Mouse (Mus musculus): Measurements from ENCODE around the gene Myocos. TPM values are rescaled to one million over a fixed set of nuclear protein-coding genes. Genes with fewer than 3 reads are reported as not detected.
A peak's percentile ranks its signal among the peaks of the same experiment; 100 is the strongest.
"Not testable (repeated sequence)": the region's sequence is repeated elsewhere in the genome, so short reads cannot be mapped to it uniquely, and the experiment has no call there.

Gene Myocos
- total RNA-seq (2021), result not detected
- long read RNA-seq, experiment 1, result 0 reads
- long read RNA-seq, experiment 2, result 0 reads

DNA sequence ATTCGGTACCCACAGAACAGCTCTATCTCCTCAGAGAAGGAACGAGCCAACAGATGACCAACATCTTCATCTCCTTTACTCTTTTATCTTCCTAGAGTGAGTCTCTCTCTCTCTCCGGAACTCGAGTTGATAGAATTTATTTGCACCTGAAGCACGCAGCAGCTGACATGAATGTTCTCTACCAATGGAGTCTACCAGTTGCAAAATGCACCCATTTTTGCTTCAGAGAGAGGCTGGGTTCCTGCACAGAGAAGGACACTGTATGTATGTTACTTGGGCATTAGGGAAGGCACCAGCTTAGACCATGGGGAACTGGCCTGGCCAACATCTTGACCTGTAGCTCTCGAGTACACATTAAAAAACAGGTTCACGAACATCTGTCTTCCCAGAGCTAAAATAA is at the start of gene Myocos:
Gene Myocos, minus strand, starts transcription at position 101 of the 400 bp plus-strand sequence.
- intact Hi-C loops (cut with DNase I), result no loop called here
- DNase-seq (ENCODE audit: low spot score in 2 of 2), result no peak

DNA sequence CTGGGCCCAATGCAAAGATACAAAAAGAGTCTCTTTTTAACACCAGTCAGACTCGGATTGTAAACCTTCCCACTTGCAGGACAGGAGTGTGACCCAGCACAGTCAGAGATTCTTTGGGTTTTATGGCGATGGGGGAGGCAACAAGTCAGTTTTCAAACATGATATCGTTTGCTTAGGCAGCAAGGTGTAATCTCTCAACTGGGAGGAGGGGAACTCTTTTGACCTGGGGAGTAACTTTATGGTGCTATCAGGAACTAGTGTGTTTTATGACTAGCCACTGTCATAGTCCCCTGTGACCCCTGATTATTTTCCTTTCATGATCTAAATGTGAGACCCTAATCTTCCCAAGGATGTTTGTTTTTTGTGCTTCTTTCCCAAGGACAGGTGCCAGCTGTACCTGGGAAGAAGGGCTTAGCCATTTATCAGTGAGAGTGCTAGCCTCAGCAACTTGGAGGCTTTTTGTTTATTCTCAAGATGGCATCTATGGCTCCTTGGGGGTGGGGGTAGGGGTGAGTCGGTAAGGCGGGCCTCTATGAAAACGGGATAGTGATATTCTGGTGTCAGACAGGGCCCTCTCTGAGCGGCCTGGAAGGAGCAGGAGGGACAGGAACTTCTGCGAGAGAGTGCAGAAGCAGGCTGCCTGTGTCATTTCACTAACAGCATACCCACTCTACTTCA is 42.5 kb upstream of the Myocos start:
- intact Hi-C loops (cut with DNase I), result no loop called here
- no peak for DNase-seq (ENCODE audit: low spot score in 2 of 2)

DNA sequence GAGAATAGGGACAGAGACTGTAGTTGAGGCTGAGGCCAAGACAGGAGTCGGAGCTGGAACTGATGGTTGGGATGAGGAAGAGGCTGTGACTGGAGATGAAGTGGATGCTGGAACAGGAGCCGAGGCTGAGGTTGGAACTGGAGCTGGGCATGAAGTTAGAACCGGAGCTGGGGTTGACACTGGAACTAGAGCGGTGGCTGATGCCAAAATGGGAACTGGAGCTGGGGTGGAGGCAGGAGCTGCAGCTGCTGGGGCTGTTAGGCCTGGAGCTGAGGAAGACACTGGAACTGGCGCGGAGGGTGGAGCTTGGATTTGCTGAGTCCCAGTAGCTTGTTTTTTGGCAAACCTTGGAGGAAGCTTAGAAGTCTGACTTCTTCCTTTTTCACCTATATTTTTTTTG is 39.8 kb upstream of the Myocos start:
- intact Hi-C loops (cut with DNase I), result no loop called here
- no peak for DNase-seq (ENCODE audit: low spot score in 2 of 2)

DNA sequence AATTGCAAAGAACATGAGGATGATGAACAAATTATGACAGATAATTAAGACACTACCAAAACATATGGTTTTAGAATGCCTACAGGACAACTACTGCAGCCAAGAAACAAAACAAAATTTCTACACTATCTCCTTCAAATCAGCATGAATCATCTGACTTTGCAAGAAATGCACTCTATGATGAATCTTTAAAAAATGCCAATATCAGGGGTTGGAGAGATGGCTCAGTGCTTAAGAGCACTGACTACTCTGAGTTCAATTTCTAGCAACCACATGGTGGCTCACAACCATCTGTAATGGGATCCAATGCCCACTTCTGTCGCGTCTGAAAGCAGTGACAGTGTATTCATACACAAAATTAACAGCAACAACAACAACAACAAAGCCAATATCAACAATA is 35.7 kb upstream of the Myocos start:
- DNase-seq (ENCODE audit: low spot score in 2 of 2), result no peak
- intact Hi-C loops (cut with DNase I), result no loop called here

DNA sequence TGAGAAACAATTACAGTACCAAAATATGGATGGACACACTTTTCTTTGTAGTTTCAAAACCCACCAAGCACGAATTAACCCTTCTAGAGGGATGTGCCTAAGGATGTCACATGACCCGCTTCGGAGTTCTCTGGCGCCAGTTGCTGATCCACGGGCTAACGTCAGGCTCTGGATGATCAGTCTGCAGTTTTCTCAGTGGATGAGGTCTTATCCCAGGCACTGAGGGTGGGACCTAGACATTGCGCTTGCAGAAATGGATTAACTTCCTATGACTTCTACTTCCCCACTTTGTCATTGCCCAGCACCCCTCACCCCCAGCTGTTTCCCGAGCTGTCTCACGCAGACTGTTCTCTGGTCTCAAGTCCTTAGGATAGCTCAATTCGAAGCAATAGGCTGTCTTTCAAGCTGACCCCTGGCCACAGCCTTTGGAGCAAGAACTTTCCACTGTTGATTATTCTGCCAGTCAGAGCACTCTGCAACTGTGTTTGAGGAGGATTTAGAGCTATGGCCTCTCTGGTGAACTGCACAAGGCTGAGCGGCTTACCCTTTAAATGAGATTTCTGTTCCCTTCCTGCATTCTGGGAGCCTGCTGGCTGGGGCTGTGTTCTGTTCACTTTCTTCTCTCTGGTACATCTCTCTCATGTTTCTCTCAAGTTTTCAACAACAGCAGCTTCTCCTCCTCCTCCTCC is 7.6 kb upstream of the Myocos start:
- DNase-seq (ENCODE audit: low spot score in 2 of 2), result no peak
- intact Hi-C loops (cut with DNase I), result loop anchor here (5.0 to 10.0 kb wide), 3 partner anchors 73 to 311 kb away; no protein-coding TSS in a partner anchor

DNA sequence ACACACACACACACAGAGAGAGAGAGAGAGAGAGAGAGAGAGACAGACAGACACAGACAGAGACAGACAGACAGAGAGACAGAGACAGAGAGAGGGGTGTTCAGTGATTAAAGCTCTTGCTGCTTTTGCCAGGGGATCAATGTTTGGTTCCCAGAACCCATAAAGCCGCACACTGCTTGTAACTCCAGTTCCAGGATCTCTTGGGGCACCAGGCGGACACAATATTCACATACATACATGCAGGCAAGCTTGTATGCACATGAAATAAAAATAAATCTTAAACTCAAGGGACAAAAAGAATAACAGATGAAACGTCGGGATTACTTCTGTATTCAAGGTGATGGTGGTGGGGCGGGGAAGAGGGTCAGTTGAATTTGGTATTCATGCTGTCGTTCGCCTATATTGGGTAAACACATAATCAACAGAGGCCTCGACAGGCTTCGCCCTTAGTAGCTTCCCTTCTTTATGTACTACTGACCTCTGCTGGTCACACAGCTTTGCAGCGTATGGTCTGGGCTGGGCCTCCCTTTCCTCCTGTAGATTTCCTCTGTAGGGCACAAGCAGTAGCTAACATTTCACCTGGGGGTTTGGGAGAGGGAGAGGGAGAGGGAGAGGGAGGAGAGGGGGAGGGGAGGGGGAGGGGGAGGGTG is 6.9 kb upstream of the Myocos start:
- intact Hi-C loops (cut with DNase I), result loop anchor here (5.0 to 10.0 kb wide), 3 partner anchors 73 to 310 kb away; no protein-coding TSS in a partner anchor
- DNase-seq (ENCODE audit: low spot score in 2 of 2), result peak; percentile 76 to 77

DNA sequence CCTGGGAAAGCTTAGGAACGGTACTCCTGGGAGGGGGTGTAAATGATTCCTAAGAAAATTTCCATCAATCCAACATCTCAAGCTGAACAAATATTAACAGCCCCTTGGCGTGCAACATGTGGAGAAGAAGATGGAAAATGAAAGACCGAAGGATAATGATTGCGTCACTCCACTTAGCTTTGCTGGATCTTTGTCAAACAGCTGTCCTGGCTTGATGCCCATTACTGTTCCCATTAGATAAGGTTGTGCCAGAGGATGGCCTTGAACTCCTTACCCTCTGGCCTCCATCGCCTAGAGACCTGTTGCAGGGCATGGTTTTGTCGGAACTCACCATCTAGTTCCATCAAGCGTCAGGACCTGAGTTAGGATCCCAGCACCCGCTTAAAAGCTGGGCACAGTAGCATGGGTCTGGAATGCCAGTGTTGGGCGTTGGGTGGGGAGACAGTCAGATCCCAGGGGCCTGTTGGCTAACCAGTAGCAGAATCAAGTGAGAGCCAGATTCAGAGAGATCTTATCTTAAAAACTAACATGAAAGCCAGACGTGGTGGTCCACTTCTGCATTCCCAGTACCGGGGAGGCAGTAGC is 2.3 kb upstream of the Myocos start:
- no peak for DNase-seq (ENCODE audit: low spot score in 2 of 2)
- intact Hi-C loops (cut with DNase I), result loop anchor here (10.0 kb wide), 1 partner anchor 306 kb away; no protein-coding TSS in a partner anchor

DNA sequence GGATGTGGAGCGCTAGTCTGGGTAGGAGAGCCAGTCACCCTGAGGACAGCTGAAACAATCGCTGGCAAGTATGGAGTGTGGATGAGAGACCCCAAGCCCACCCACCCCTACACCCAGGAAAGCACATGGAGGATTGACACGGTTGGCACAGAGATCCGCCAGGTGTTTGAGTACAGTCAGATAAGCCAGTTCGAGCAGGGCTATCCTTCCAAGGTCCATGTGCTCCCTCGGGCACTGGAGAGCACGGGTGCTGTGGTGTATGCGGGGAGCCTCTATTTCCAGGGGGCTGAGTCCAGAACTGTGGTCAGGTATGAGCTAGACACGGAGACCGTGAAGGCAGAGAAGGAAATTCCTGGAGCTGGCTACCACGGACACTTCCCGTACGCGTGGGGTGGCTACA is 9.6 kb downstream of the Myocos start:
- no peak for DNase-seq (ENCODE audit: low spot score in 2 of 2)
- intact Hi-C loops (cut with DNase I), result no loop called here

DNA sequence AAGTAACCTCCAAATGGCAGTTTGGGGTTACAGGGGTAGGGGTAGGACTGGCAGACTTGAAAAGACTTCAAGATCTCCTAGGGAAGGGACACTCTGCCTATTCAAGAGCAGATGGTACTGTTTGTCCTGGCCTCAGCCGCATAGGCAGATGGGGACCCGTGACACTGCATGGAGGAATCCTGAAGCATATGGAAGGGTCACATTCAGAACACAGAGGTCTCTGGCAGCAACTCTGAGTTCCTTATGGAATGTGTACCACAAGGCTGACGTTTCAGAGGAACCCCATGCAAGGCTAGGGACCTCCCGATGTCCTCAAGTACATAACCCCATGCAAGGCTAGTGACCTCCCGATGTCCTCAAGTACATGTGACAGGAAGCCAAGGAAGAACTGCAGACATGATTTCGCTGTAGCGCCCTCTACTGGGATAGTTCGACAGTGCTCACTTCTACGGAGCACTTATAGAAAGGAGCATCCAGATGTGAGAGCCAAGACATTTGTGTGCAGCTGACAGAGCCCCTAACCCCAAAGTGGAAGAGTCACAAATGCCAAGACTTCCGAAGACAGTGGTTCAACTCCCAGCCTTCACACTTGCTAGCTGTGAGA is 11.8 kb downstream of the Myocos start:
- DNase-seq (ENCODE audit: low spot score in 2 of 2), result no peak
- intact Hi-C loops (cut with DNase I), result no loop called here

DNA sequence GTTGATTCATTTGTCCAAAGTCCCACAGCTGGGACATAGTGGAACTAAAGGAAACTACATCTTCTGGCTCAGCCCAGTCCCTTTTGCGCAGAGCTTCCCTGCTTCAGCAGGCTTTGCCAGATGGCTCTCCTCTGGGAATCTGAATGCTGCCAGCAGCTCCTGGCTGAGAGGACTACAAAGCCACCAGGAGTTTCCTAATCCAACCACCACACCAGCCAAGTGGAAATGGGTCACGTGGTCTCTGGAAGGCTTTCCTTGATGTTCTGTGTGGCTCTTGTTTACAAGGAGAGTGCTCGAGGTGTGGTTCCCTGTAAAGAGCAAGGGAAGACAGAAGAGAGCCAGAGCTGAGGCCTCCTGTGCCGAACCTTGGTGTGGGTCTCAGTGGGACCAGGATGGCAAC is 14.3 kb downstream of the Myocos start:
- DNase-seq (ENCODE audit: low spot score in 2 of 2), result peak; percentile 57 to 61
- intact Hi-C loops (cut with DNase I), result no loop called here

DNA sequence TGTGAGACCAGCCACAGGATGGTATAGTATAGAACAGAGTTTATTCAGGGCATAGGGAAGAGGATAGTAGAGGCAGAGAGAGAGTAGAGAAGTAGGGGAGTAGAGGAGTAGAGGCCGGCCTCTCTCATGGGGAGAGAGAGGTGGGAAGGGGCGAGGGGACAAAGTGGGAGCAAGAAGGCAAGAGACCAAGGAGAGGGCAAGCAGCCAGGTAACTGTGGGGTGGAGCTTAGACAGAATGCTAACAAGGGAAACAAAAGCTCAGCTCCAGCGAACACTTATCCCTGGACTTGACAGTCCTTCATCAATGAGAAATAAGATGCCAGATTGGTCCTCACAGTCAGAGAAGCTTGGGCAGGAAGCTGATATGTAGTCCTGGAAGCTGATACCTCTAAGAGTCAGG is 15.4 kb downstream of the Myocos start:
- intact Hi-C loops (cut with DNase I), result no loop called here
- no peak for DNase-seq (ENCODE audit: low spot score in 2 of 2)

DNA sequence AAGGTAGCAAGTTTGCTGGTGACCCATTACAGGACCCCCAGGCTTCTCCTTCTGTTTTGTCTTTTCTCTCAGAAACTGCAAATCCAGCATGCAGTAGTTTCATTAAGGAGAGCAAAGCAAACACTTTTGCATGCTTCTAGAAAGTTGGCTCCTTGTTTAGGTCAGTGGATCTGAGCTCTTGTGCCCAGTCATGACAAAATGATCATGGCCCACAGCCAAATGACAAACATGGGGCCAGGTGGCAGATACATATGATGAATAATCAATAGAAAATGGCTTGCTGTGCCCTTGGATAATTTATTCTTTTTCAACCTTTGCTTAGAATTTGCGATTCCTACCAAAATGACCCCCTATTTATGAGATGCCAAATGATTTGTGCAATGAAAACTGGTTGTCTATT is 18.2 kb downstream of the Myocos start:
- DNase-seq (ENCODE audit: low spot score in 2 of 2), result no peak
- intact Hi-C loops (cut with DNase I), result no loop called here

DNA sequence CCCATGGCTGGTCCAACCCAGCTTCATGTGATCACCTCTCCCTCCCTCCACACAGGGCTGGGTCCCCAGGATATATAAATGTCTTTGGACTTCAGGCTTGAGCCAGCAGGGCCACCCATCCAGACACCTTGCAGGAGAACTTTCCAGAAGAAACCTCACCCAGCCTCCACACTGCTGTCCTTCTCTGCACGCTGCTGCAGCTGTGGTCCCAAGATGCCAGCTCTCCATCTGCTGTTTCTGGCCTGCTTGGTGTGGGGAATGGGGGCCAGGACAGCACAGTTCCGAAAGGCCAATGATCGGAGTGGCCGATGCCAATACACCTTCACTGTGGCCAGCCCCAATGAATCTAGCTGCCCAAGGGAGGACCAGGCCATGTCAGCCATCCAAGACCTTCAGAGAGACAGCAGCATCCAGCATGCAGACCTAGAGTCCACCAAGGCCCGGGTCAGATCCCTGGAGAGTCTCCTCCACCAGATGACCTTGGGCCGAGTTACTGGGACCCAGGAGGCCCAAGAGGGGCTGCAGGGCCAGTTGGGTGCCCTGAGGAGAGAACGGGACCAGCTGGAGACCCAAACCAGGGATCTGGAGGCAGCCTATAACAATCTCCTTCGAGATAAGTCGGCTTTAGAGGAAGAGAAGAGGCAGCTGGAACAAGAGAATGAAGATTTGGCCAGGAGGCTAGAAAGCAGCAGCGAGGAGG is 18.8 kb downstream of the Myocos start, which contains the start of gene Myoc:
Gene Myoc, plus strand, starts transcription at position 105 of the 700 bp plus-strand sequence.
- intact Hi-C loops (cut with DNase I), result no loop called here

DNA sequence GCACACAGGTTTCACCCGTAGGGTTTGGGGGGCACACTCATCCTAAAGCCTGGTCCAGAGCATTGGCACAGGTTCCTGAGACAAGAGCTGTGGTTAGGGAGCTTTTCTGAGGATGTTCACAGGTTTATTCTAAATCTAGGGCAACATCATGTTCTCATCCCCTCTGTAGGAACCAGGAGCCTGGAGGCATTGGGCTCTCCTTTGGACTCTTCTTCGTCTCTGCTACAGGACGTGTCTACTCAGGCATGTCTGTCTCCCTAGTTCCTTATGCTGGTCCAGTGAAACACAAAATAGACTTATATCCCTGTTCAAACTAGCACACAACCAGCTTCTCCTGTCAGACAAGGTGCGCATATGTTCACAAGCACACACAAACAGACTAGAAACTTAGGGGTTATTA is 19.5 kb downstream of the Myocos start:
- intact Hi-C loops (cut with DNase I), result no loop called here
- DNase-seq (ENCODE audit: low spot score in 2 of 2), result no peak

More for the DNA sequence above, 18.8 kb downstream of the Myocos start, which contains the start of gene Myoc:
- no peak for DNase-seq (ENCODE audit: low spot score in 2 of 2)

DNA sequence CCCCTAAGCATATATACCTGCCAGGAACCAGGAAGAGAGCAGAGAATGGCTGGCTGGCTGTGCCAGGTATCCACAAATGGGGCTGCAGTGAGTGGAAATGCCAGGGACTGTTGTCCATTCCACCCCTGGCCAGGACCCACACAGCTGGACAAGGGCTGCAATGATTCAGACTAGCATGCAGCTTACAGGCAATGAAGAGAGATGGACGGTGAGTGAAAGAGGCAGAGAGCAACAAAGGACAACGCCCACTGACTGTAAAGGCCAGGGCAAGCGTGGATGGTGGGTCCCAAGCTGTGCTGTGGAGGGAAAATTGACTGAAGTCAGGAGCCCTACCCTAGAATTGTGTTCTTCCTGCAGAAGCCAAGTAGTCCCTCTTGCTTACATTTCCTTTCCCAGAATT is 21.5 kb downstream of the Myocos start:
- intact Hi-C loops (cut with DNase I), result no loop called here
- no peak for DNase-seq (ENCODE audit: low spot score in 2 of 2)

DNA sequence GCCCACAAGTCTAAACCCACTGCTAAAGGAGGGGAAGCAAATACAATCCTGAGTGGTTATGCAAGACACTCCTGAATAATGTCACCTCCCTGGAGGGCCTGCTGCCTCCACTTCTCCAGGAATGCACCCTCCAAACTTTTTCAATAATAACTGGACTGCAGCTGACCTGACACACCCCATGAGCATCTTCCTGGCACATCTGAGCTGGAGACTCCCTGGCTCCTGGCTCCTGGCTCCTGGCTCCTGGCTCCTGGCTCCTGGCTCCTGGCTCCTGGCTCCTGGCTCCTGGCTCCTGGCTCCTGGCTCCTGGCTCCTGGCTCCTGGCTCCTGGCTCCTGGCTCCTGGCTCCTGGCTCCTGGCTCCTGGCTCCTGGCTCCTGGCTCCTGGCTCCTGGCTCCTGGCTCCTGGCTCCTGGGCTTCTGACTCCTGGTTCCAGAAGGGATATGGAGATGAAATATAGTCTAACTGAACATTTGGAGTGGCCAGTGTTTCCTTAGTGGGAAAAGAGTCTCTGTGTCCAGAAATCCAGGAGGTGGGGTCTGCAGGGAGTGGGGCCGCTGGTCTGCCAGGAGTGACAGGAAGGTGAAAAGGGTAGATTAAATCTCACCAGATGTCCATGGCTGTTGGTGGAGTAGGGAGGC is 22.6 kb downstream of the Myocos start:
- intact Hi-C loops (cut with DNase I); DNase-seq (ENCODE audit: low spot score in 2 of 2): not testable (repeated sequence)

DNA sequence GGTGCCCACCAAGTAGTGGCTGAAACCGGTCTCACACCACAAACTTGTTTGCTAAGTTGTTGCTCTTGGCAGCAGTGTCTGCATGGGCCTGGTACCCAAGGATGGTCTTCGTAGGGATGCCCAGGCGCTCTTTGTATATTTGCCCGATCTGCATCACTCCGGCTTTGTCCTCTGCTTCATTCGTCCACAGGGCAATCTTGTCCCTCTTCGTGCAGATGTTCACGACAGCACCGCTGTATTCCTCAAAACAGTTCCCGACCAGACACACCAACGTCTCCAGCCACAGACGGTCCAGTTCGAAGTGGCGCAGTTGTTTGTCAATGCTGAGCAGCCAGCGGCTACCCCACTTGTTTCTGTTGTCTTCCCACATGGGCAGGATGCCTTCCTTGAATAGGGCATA is 29.7 kb downstream of the Myocos start:
- DNase-seq (ENCODE audit: low spot score in 2 of 2); intact Hi-C loops (cut with DNase I): not testable (repeated sequence)

DNA sequence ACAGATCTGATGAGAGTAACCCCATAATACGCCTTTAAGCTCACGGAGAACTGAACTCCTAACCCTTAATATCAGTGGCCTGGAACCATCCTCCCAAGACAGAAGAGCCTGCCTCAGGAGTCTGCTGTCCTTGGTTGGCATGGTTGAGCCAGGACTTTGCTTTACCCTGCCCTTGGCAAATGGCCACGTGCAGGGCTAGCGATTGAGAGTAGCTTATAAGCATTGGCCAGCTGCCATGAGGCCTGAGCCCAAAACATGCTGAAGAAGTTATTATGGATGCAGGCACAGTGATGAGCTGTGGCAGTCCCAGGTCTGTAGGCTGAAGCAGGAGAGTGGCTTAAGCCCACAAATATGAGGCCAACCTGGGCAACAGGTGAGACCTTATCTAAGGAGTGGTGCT is 30.2 kb downstream of the Myocos start:
- intact Hi-C loops (cut with DNase I); DNase-seq (ENCODE audit: low spot score in 2 of 2): not testable (repeated sequence)
